Mouse (Mus musculus) intestine, postnatal 0 days (tissue): Measurements from ENCODE around the gene Bcl2l12. TPM values are rescaled to one million over a fixed set of nuclear protein-coding genes. Genes with fewer than 3 reads are reported as not detected.

Experiments used
- ATAC-seq: fragments of 200-750 bp; cut with Nextera tagmentation; 2 replicates; pipeline ENCODE4 v1.8.0; 2017; ENCODE audit warnings: mild to moderate bottlenecking, moderate TSS enrichment, moderate library complexity
- H3K27ac ChIP-seq: fragments of 300-500 bp; sonication (generic); 2 replicates; pipeline ENCODE4 v1.5.1; 2014; ENCODE audit warnings: mild to moderate bottlenecking, low read depth, low read length, moderate library complexity
- H3K27me3 ChIP-seq: fragments of 300-500 bp; sonication (generic); replicated peaks from 2 replicates; pipeline ENCODE4 v1.6.1; 2014; ENCODE audit warnings: low read length, mixed read lengths; ENCODE audit not compliant: control insufficient read depth, insufficient read depth
- H3K36me3 ChIP-seq: fragments of 300-500 bp; sonication (generic); 2 replicates; pipeline ENCODE4 v1.6.1; 2014; ENCODE audit warnings: mild to moderate bottlenecking, moderate library complexity; ENCODE audit not compliant: control insufficient read depth, insufficient read depth
- H3K4me1 ChIP-seq: fragments of 300-500 bp; sonication (generic); replicated peaks from 2 replicates; pipeline ENCODE4 v1.6.1; 2014; ENCODE audit warnings: antibody characterized with exemption, low read length, mixed read lengths; ENCODE audit not compliant: control insufficient read depth, insufficient read depth
- H3K4me2 ChIP-seq: fragments of 300-500 bp; sonication (generic); replicated peaks from 2 replicates; pipeline ENCODE4 v1.6.1; 2014; ENCODE audit warnings: low read depth, mild to moderate bottlenecking, moderate library complexity
- H3K4me3 ChIP-seq: fragments of 300-500 bp; sonication (generic); 2 replicates; pipeline ENCODE4 v1.5.1; 2014; ENCODE audit warnings: low read depth, low read length
- H3K9ac ChIP-seq: fragments of 300-500 bp; sonication (generic); 2 replicates; pipeline ENCODE4 v1.6.1; 2014; ENCODE audit warnings: mild to moderate bottlenecking, low read depth, low read length
- H3K9me3 ChIP-seq: fragments of 300-500 bp; sonication (generic); 2 replicates; pipeline ENCODE4 v1.6.1; 2016; ENCODE audit warnings: mixed run types; ENCODE audit not compliant: control insufficient read depth
- CTCF ChIP-seq: sonication (generic); IDR thresholded peaks from 2 replicates; pipeline ENCODE4 v1.5.1; 2016; ENCODE audit warnings: low read depth, mild to moderate bottlenecking, control low read depth, antibody characterized with exemption, moderate library complexity
- WGBS: fragments of 180-500 bp; shearing (Covaris S2); extraction: QIAGEN DNeasy Blood & Tissue Kit; methylation state at CpG from one replicate; pipeline ENCODE4 v1.1.7; 2014; 5-methylcytosine and 5-hydroxymethylcytosine counted together
- polyA plus RNA-seq: library from polyadenylated mRNA; unstranded; fragments of >200 nt; fragmentation: Nextera tagmentation; extraction: Ambion mirVana; gene quantifications from 2 replicates; pipeline ENCODE4 v1.2.1, GENCODE M21; 2015

The Bcl2l12 gene
- polyA plus RNA-seq, 1 experiment from 2014 or later = 18.3 TPM

DNA sequence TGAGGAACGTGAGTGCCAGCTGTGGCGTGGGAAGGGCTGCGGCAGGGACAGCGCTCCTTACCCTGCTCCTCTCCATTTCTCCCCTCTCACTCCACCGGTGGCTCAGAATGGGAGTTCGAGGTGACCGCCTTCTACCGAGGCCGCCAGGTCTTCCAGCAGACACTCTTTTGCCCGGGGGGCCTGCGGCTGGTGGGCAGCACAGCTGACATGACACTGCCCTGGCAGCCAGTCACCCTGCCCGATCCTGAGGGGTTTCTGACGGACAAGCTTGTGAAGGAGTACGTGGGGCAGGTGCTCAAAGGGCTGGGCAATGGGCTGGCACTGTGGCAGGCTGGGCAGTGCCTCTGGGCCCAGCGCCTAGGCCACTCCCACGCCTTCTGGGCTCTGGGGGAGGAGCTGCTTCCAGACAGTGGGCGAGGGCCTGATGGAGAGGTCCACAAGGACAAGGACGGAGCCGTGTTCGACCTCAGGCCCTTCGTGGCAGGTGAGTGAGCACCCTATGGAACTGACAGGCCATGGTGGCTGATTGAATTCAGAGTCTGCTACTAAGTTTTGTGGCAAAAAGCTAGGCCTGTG, 2.1 kb upstream of the Bcl2l12 start:
- Histone ChIP-seq H3K9me3 (no peaks in the 10 kb centered on the region), H3K4me2 (no peak overlapping the region), H3K36me3 (peaks cover 58% of the 10 kb centered on the region), H3K27ac (0 out of 2 replicates have a peak overlapping the region, but pooled peaks have one; percentile 28), H3K4me1 (0 out of 2 replicates have a peak, but pooled peaks cover 5% of the 10 kb centered on the region), H3K9ac (no peak overlapping the region), H3K4me3 (no peak overlapping the region), H3K27me3 (no peaks in the 10 kb centered on the region)
- WGBS = 79% methylated on average over 21 of the region's 21 CpGs
- no peak for TF ChIP-seq CTCF
- ATAC-seq = no peak

- H3K36me3 ChIP-seq = peaks cover 49% of the 10 kb centered on the region
- no peaks in the 10 kb centered on the region for H3K9me3 ChIP-seq
- H3K4me3 ChIP-seq = no peak overlapping the region
- H3K4me1 ChIP-seq = 0 out of 2 replicates have a peak, but pooled peaks cover 5% of the 10 kb centered on the region
- H3K27ac ChIP-seq = no peak overlapping the region
- H3K4me2 ChIP-seq = no peak overlapping the region
- no peak for TF ChIP-seq CTCF
- ATAC-seq = no peak
- no peak overlapping the region for H3K9ac ChIP-seq
- WGBS = 63% methylated on average over 11 of the region's 11 CpGs
- H3K27me3 ChIP-seq = no peaks in the 10 kb centered on the region
These were observed 1.2 kb upstream of the Bcl2l12 start for GRCm38 (mm10) chr7:44999753-45000152.

- H3K4me2 ChIP-seq = peak overlapping the region; percentile 78
- 0 out of 2 replicates have a peak, but pooled peaks cover 5% of the 10 kb centered on the region for H3K4me1 ChIP-seq
- H3K9ac ChIP-seq = peak overlapping the region; percentile 74
- H3K27me3 ChIP-seq = no peaks in the 10 kb centered on the region
- peak overlapping the region; percentile 83 for H3K27ac ChIP-seq
- WGBS = 1% methylated on average over 15 of the region's 15 CpGs
- no peak for TF ChIP-seq CTCF
- no peaks in the 10 kb centered on the region for H3K9me3 ChIP-seq
- H3K4me3 ChIP-seq = peak overlapping the region; percentile 83
- H3K36me3 ChIP-seq = peaks cover 43% of the 10 kb centered on the region
- ATAC-seq = no peak
These were observed 528 bp downstream of the Bcl2l12 start for GRCm38 (mm10) chr7:44997940-44998428.

- H3K9ac ChIP-seq = peak within 1 kb of the TSS; percentile 74
- H3K27me3 ChIP-seq = no peaks in the 10 kb centered on the region
- H3K4me3 ChIP-seq = peak within 1 kb of the TSS; percentile 83
- WGBS = under 1% methylated on average over 43 of the region's 43 CpGs
- H3K4me2 ChIP-seq = peak within 1 kb of the TSS; percentile 78
- H3K9me3 ChIP-seq = no peaks in the 10 kb centered on the region
- H3K4me1 ChIP-seq = 0 out of 2 replicates have a peak, but pooled peaks cover 5% of the 10 kb centered on the region
- H3K36me3 ChIP-seq = peaks cover 43% of the 10 kb centered on the region
- H3K27ac ChIP-seq = peak within 1 kb of the TSS; percentile 83
- peak; percentile 92 for ATAC-seq
- TF ChIP-seq CTCF = no peak
These were observed 1.1 kb downstream of the Bcl2l12 start, which contains the start of gene Irf3 for GRCm38 (mm10) chr7:44997231-44997939. Gene Irf3 (plus strand): TSS chr7:44997648.

DNA sequence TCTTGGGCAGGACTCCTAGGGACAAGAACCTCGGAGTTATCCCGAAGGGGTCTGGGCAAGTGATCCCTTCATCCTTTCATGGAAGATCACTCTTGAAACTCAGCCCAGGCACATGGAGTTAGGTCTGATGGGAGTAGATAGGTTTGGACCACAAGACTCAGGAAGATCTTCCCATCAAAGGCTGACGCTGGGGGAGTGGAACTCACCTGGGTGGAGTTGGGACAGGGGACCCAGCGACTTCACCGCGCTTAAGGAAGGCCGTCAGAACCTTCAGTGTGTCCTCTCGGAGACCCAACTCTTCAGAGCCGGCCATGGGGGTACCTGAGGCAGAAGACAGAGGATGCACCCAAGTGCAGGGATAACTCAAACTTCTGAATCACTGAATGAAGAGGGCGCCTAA, 1.8 kb downstream of the Bcl2l12 start:
- H3K36me3 ChIP-seq = peaks cover 41% of the 10 kb centered on the region
- peak overlapping the region; percentile 83 for H3K4me3 ChIP-seq
- ATAC-seq = no peak
- no peaks in the 10 kb centered on the region for H3K27me3 ChIP-seq
- 0 out of 2 replicates have a peak, but pooled peaks cover 5% of the 10 kb centered on the region for H3K4me1 ChIP-seq
- H3K4me2 ChIP-seq = peak overlapping the region; percentile 78
- no peak for TF ChIP-seq CTCF
- 9% methylated on average over 10 of the region's 10 CpGs for WGBS
- no peak overlapping the region for H3K27ac ChIP-seq
- peak overlapping the region; percentile 58 for H3K9ac ChIP-seq
- H3K9me3 ChIP-seq = no peaks in the 10 kb centered on the region
